Mouse (Mus musculus) liver, embryonic 14.5 days (tissue): ENCODE measurements at regions not wholly inside any gene's neighbourhood (a gene's known extent, or its start where the extent isn't known, plus 50 kb on each side); places are given as distances from the start of the nearest gene placed in this dataset.

Experiments
- CTCF ChIP-seq: IDR thresholded peaks from 2 replicates; pipeline ENCODE4 v1.5.1; 2016; ENCODE audit warnings: antibody characterized with exemption, low read depth, control low read depth
- EP300 ChIP-seq: IDR thresholded peaks from 2 replicates; pipeline ENCODE4 v1.6.1; 2016; ENCODE audit warnings: antibody characterized with exemption, low read depth

DNA sequence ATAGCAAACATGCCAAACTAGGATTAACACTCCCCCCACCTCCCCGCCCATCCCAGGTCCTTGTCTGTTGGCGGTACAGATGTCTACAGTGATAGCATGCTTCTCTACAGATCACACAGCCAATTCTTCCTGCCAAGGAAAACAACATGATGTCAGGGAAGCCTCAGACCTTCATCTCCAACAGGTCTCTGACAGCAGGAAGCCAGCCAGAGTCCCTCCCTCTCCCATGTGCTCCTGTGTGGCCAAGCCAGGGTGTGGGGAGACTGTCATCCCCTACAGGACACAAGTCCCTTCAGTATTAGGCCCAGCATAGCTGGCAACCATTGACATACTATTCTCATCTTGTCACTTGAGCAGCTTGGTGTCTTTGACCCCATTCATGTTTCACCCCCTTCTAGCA lies 568.8 kb upstream of the Arid1b start:
- TF ChIP-seq CTCF, result no peak
- no peak for TF ChIP-seq EP300
